Mouse (Mus musculus) liver, postnatal 0 days (tissue): ENCODE measurements at regions not wholly inside any gene's neighbourhood (a gene's known extent, or its start where the extent isn't known, plus 50 kb on each side); places are given as distances from the start of the nearest gene placed in this dataset.

Experiments
- CTCF ChIP-seq: sonication (generic); IDR thresholded peaks from 2 replicates; pipeline ENCODE4 v1.5.1; 2016; ENCODE audit warnings: antibody characterized with exemption, low read depth
- EP300 ChIP-seq: IDR thresholded peaks from 2 replicates; pipeline ENCODE4 v1.6.1; 2016; ENCODE audit warnings: antibody characterized with exemption, low read depth, mild to moderate bottlenecking

GRCm38 (mm10) chr4:131163782-131164315 is 219.7 kb downstream of the Matn1 start:
- no peak for TF ChIP-seq CTCF
- no peak for TF ChIP-seq EP300
